Mouse (Mus musculus): ENCODE measurements at regions not wholly inside any gene's neighbourhood (a gene's known extent, or its start where the extent isn't known, plus 50 kb on each side); places are given as distances from the start of the nearest gene placed in this dataset.

DNA sequence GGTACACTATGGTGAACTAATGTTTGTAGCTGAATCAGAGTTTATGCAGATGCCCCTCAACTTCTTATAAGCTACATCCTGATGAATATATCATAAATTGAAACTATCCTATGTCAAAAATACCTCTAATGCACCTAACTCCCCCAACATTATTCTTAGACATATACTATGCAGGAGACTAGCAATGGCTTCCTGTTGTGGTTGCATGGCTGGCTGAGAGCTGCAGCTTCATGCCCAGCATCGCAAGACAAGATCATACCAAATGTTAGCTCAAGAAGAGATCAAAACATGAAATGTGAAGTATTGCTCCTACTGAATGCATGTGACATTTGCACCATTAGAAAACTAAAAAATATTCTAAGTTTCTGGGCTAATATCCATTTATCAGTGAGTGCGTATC is 206.9 kb upstream of the Cited2 start:
- TF ChIP-seq GATA1 (IDR thresholded peaks at IDR 0.05; ENCODE audit: borderline replicate concordance, low read length), result no peak
- no peak for TF ChIP-seq FLI1 (IDR thresholded peaks at IDR 0.05; ENCODE audit: low read length)

Measured in megakaryocyte, embryonic 14.5 days (primary cell).